Mouse (Mus musculus): Measurements from ENCODE around the gene Tigd4.
"Not testable (repeated sequence)": the region's sequence is repeated elsewhere in the genome, so short reads cannot be mapped to it uniquely, and the experiment has no call there.

Tigd4 gene

GRCm38 (mm10) chr3:84593274-84593673, at the start of gene Tigd4:
Gene Tigd4 (plus strand): TSS chr3:84593574.
- DNase-seq (ENCODE audit: low read depth, low spot score): no peak

- DNase-seq (ENCODE audit: low read depth, low spot score): no peak
Measured at GRCm38 (mm10) chr3:84547177-84547576, 46.2 kb upstream of the Tigd4 start.

GRCm38 (mm10) chr3:84555780-84556179, 37.6 kb upstream of the Tigd4 start:
- no peak for DNase-seq (ENCODE audit: low read depth, low spot score)

- no peak for DNase-seq (ENCODE audit: low read depth, low spot score)
Measured at GRCm38 (mm10) chr3:84558301-84558700, 35.1 kb upstream of the Tigd4 start.

- DNase-seq (ENCODE audit: low read depth, low spot score): not testable (repeated sequence)
Measured at GRCm38 (mm10) chr3:84562911-84563310, 30.5 kb upstream of the Tigd4 start.

GRCm38 (mm10) chr3:84563415-84563814, 30.0 kb upstream of the Tigd4 start:
- no peak for DNase-seq (ENCODE audit: low read depth, low spot score)

- no peak for DNase-seq (ENCODE audit: low read depth, low spot score)
Measured at GRCm38 (mm10) chr3:84568540-84568939, 24.8 kb upstream of the Tigd4 start.

GRCm38 (mm10) chr3:84569587-84569986, 23.8 kb upstream of the Tigd4 start:
- no peak for DNase-seq (ENCODE audit: low read depth, low spot score)

- DNase-seq (ENCODE audit: low read depth, low spot score): no peak
Measured at GRCm38 (mm10) chr3:84570501-84570900, 22.9 kb upstream of the Tigd4 start.

GRCm38 (mm10) chr3:84580716-84581115, 12.7 kb upstream of the Tigd4 start:
- DNase-seq (ENCODE audit: low read depth, low spot score): no peak

- no peak for DNase-seq (ENCODE audit: low read depth, low spot score)
Measured at GRCm38 (mm10) chr3:84581696-84582022, 11.7 kb upstream of the Tigd4 start.

- peak; percentile 95 for DNase-seq (ENCODE audit: low read depth, low spot score)
Measured at GRCm38 (mm10) chr3:84582023-84582912, 11.1 kb upstream of the Tigd4 start, which contains the start of gene Arfip1. Gene Arfip1 (minus strand): TSS chr3:84582625.

- no peak for DNase-seq (ENCODE audit: low read depth, low spot score)
Measured at GRCm38 (mm10) chr3:84582913-84583276, 10.5 kb upstream of the Tigd4 start.

- no peak for DNase-seq (ENCODE audit: low read depth, low spot score)
Measured at GRCm38 (mm10) chr3:84586736-84587135, 6.6 kb upstream of the Tigd4 start.

GRCm38 (mm10) chr3:84594894-84595676, 1.7 kb downstream of the Tigd4 start:
- peak; percentile 34 for DNase-seq (ENCODE audit: low read depth, low spot score)

GRCm38 (mm10) chr3:84595677-84596234, 2.4 kb downstream of the Tigd4 start:
- no peak for DNase-seq (ENCODE audit: low read depth, low spot score)

- DNase-seq (ENCODE audit: low read depth, low spot score): no peak
Measured at GRCm38 (mm10) chr3:84597996-84598734, 4.8 kb downstream of the Tigd4 start.

- no peak for DNase-seq (ENCODE audit: low read depth, low spot score)
Measured at GRCm38 (mm10) chr3:84598756-84599155, 5.4 kb downstream of the Tigd4 start.

GRCm38 (mm10) chr3:84601870-84602495, 8.6 kb downstream of the Tigd4 start:
- no peak for DNase-seq (ENCODE audit: low read depth, low spot score)

GRCm38 (mm10) chr3:84602759-84603158, 9.4 kb downstream of the Tigd4 start:
- DNase-seq (ENCODE audit: low read depth, low spot score): no peak

- DNase-seq (ENCODE audit: low read depth, low spot score): no peak
Measured at GRCm38 (mm10) chr3:84603212-84603611, 9.8 kb downstream of the Tigd4 start.

Measured in mesoderm, embryonic 11.5 days (tissue).